Mouse (Mus musculus): ENCODE measurements at regions not wholly inside any gene's neighbourhood (a gene's known extent, or its start where the extent isn't known, plus 50 kb on each side); places are given as distances from the start of the nearest gene placed in this dataset.

DNA sequence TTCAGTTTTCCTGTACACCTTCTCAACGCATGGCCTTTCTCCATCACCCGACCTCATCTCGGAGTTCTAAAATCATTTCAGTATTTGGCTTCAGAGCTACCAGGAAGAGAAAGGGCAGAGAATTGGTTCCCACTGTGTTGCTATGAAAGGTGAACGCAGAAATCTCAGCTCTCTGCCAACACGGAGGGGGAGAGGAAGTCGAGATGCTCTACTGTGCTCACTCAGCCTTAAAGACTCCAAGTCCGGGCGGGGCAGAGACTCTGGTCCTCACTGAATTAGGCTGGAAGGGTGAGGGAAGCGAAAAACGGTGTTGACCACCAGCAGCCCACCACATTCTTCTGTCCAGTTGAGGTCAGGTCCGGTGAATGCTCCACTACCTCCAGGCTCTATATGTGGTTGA is 382.1 kb downstream of the Ntrk2 start:
- no peak for TF ChIP-seq CTCF (conservative IDR thresholded peaks at IDR 0.05; ENCODE audit: low read length)
- no peak for TF ChIP-seq NANOG (IDR thresholded peaks at IDR 0.05; ENCODE audit: borderline replicate concordance, low read length)

Data from E14TG2a.4 (cell line).